Mouse (Mus musculus) brain, embryonic 14.5 days (tissue): ENCODE measurements around the gene Ccdc182.

Experiments
- CTCF ChIP-seq: fragments of 200-500 bp; IDR thresholded peaks from 2 replicates; pipeline ENCODE4 v1.5.1; 2012; ENCODE audit warnings: inconsistent platforms, mild to moderate bottlenecking, moderate library complexity, borderline replicate concordance; ENCODE audit not compliant: insufficient read depth, insufficient read length; ENCODE audit errors: extremely low read depth
- POLR2A ChIP-seq: fragments of 200-500 bp; IDR thresholded peaks from 2 replicates; pipeline ENCODE4 v1.6.1; 2012; ENCODE audit warnings: mild to moderate bottlenecking, inconsistent platforms, borderline replicate concordance; ENCODE audit not compliant: poor library complexity, insufficient read depth, insufficient read length, severe bottlenecking; ENCODE audit errors: extremely low read depth

DNA sequence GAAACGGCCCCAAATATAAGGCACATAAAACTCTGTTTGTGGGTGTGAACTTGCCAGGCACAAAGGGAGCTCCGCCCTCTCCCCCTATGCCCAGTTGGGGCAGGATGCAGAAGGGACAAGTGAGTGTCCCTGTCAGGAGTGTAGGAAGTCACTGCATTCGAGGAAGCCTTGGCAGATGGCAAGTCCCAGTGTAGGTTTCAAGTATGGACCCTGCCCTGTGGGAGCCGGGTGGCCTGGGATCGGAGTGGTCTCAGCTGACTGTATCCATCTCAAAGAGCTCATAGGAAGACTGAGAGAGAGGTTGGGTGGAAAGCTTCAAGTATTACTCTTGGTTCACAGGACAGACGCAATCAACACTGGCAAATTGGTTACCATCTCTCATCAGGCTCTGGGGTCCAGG, 17.9 kb upstream of the Ccdc182 start:
- TF ChIP-seq CTCF (no peak), POLR2A (no peak)
